Mouse (Mus musculus): ENCODE results near the gene Rack1.
A peak's percentile ranks its signal among the peaks of the same experiment; 100 is the strongest.
"Not testable (repeated sequence)": the region's sequence is repeated elsewhere in the genome, so short reads cannot be mapped to it uniquely, and the experiment has no call there.

Gene Rack1

DNA sequence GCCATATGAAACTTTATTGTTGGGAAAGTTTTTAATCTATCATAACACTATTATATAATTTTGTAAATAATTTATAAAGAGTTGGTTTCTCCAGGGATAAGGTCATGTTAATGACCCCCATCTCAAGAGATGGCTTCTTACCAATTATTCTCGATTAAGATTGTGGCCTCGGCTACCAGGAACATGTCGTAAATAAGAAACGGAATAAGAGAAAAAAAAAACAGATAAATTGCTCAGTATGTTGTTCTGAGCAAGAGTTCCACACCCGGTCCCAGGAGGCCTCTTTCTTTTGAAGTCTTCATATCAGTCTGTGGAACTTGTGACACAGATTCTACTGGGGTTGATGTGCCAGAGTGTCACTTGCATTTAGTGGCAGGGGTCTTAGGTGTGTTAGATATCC, 41.1 kb downstream of the Rack1 start:
- DNase-seq, result no peak

- no peak for DNase-seq
Measured at GRCm38 (mm10) chr11:48842378-48842792, 42.3 kb downstream of the Rack1 start.

GRCm38 (mm10) chr11:48843202-48843601, 43.1 kb downstream of the Rack1 start:
- no peak for DNase-seq

GRCm38 (mm10) chr11:48844309-48844708, 44.2 kb downstream of the Rack1 start:
- DNase-seq, result no peak

DNA sequence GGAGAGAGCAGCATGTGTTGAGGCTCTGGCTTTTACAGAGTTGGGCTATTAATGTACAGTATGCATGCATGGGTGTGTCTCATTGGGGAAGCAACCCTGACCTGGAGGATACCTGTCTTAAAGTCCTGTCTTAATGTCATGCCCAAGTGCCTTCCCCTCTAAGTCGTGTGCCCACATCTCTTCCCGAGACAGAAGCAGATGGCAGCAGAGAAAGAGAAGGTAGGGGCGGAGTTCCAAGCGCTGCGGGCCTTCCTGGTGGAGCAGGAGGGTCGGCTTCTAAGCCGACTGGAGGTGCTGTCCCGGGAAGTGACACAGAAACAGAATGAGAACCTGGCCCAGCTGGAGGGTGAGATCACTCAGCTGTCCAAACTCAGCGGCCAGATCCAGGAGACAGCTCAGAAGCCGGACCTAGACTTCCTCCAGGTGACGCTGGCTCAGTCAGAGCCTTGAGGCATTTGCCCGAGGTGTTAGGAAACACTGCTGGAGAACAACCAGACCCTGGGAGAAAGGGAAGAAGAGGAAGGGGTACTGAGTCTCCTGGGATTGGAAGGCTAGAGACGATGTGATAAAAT, 45.2 kb downstream of the Rack1 start:
- no peak for DNase-seq

- DNase-seq, result not testable (repeated sequence)
Measured at GRCm38 (mm10) chr11:48846362-48846761, 46.2 kb downstream of the Rack1 start.

GRCm38 (mm10) chr11:48846881-48847280, 46.7 kb downstream of the Rack1 start:
- DNase-seq, result no peak

DNA sequence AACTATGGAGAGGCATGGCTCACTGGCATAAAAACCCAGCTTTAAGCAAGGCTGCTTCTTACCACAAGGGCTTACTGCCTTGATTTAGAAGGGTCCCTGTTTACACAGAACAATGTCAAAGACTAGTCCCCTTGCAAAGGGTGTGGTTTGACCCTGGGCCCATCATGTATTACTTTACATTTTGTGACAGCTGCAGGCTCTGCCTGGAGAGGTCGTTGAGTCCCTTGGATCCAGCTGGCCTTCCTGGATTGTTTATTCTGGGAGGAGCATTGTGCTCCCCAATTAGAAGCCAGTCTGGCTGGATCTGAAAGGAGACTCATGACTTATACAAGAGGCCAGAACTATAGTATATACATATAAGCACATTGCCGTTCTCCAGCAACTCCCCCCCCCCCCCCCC, 50.1 kb downstream of the Rack1 start:
- no peak for DNase-seq

GRCm38 (mm10) chr11:48851270-48851995, 51.3 kb downstream of the Rack1 start:
- no peak for DNase-seq

GRCm38 (mm10) chr11:48852190-48852589, 52.1 kb downstream of the Rack1 start:
- no peak for DNase-seq

GRCm38 (mm10) chr11:48852624-48853473, 52.7 kb downstream of the Rack1 start:
- no peak for DNase-seq

DNA sequence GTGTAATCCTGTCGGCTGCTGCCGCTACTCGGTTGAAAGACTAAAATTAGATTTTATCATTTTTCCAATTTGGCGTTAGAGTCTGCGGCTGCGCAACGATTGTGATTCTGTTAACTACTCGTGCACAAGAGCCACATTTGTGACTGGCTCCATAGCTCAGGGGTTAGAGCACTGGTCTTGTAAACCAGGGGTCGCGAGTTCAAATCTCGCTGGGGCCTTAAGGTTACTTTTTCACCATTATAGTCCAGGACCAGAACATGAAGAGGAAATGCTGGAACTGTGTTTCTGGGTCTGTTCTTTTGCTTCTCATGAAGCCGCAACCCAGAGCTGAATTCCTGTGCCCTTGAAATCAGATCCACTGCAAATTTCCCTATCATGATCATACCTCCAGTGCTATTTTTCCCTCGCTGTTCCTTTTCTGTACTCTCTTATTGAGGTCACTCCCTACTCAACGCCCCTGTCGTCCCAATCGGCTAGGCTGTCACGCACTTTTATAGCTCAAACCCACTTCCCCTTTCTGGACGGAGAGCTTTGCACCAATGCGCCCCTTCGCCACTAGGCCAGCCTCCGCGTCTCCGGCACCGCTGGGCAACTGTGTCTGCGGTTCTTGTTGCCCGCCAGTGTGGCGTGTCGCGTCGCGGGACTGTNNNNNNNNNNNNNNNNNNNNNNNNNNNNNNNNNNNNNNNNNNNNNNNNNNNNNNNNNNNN, 53.5 kb downstream of the Rack1 start:
- DNase-seq, result peak; percentile 76 to 89
